Mouse (Mus musculus) spleen, postnatal 36 days (tissue): ENCODE results near the gene Diexf.

Experiments
- DNase-seq, 2 experiments: peaks; one replicate each; pipeline ENCODE4 v3.0.0; 2022; ENCODE audit warnings: low spot score in 2 of 2, mixed read lengths in 1 of 2

The Diexf gene

GRCm38 (mm10) chr1:193138669-193139068, 8.6 kb upstream of the Diexf start:
- no peak for DNase-seq

GRCm38 (mm10) chr1:193138087-193138486, 8.0 kb upstream of the Diexf start:
- no peak for DNase-seq

GRCm38 (mm10) chr1:193133726-193134125, 3.7 kb upstream of the Diexf start:
- no peak for DNase-seq

- no peak for DNase-seq
Observed at GRCm38 (mm10) chr1:193132385-193132784, 2.3 kb upstream of the Diexf start.

GRCm38 (mm10) chr1:193131311-193131948, 1.4 kb upstream of the Diexf start:
- DNase-seq = no peak

- no peak for DNase-seq
Observed at GRCm38 (mm10) chr1:193130839-193131238, 767 bp upstream of the Diexf start.

- DNase-seq = no peak
Observed at GRCm38 (mm10) chr1:193130456-193130825, 369 bp upstream of the Diexf start.

GRCm38 (mm10) chr1:193129321-193129720, 751 bp downstream of the Diexf start:
- DNase-seq = no peak

GRCm38 (mm10) chr1:193128055-193128454, 2.0 kb downstream of the Diexf start:
- DNase-seq = no peak

GRCm38 (mm10) chr1:193125835-193126234, 4.2 kb downstream of the Diexf start:
- no peak for DNase-seq

GRCm38 (mm10) chr1:193123290-193123689, 6.8 kb downstream of the Diexf start:
- DNase-seq = no peak

- DNase-seq = no peak
Observed at GRCm38 (mm10) chr1:193122793-193123192, 7.3 kb downstream of the Diexf start.

- no peak for DNase-seq
Observed at GRCm38 (mm10) chr1:193112093-193112492, 18.0 kb downstream of the Diexf start.

GRCm38 (mm10) chr1:193102996-193103395, 27.1 kb downstream of the Diexf start:
- DNase-seq = no peak

GRCm38 (mm10) chr1:193102556-193102955, 27.5 kb downstream of the Diexf start:
- no peak for DNase-seq

GRCm38 (mm10) chr1:193102029-193102428, 28.0 kb downstream of the Diexf start:
- DNase-seq = no peak

- DNase-seq = no peak
Observed at GRCm38 (mm10) chr1:193098946-193099345, 31.1 kb downstream of the Diexf start.

GRCm38 (mm10) chr1:193093596-193093995, 36.5 kb downstream of the Diexf start:
- DNase-seq = no peak

- no peak for DNase-seq
Observed at GRCm38 (mm10) chr1:193092771-193093170, 37.3 kb downstream of the Diexf start.

GRCm38 (mm10) chr1:193090894-193091293, 39.2 kb downstream of the Diexf start:
- no peak for DNase-seq

GRCm38 (mm10) chr1:193090211-193090871, 39.7 kb downstream of the Diexf start:
- no peak for DNase-seq

GRCm38 (mm10) chr1:193089683-193090082, 40.4 kb downstream of the Diexf start:
- DNase-seq = no peak

GRCm38 (mm10) chr1:193089211-193089610, 40.9 kb downstream of the Diexf start:
- DNase-seq = no peak
